In genomic region chr17:7894094-7894493, GRCm38 (mm10) we compare ENCODE assay signal across 20 mouse cellular contexts. TPM values are rescaled to one million over a fixed set of nuclear protein-coding genes. Genes with fewer than 3 reads are reported as not detected.
A peak's percentile ranks its signal among the peaks of the same experiment; 100 is the strongest.
DNase-seq lines count a peak whose midpoint lies in the region; TF ChIP-seq lines count a peak whose summit lies in the region.
"Had no signal": no experiment of that assay in that cellular context is flagged by ENCODE, and none has a peak within 500 bp of the region (broad histone marks: within the 10 kb centered on the region; RNA-seq: fewer than 3 reads in every experiment).

No protein-coding gene starts in this region.

- 79% methylated on average over 3 of the region's 3 CpGs for WGBS in heart, embryonic 10.5 days
- 78% methylated on average over 3 of the region's 3 CpGs for WGBS in heart, adult 2 months

- TF ChIP-seq POLR2A in heart, adult 2 months (IDR thresholded peaks at IDR 0.05; ENCODE audit: insufficient read depth, low read depth, low read length), result no peak

- peak; percentile 64 for DNase-seq in heart, embryonic 10.5 days (ENCODE audit: low spot score)
- no peak for DNase-seq in heart, adult 2 months
- DNase-seq in kidney, postnatal 10 days, result peak; percentile 1
- no peak for DNase-seq in kidney, postnatal 4 days
- DNase-seq in urinary bladder, postnatal 4 days (ENCODE audit: low spot score in 2 of 2), result no peak
- DNase-seq: adrenal gland, adult 8-10 months; adrenal gland, postnatal 14 days; adrenal gland, postnatal 36 days; cerebellum, adult 11-12 months; cerebellum, adult 2 months; cerebellum, adult 9-10 months; cerebellum, postnatal 10 days; cerebellum, postnatal 25 days; forebrain, postnatal 0 days had no signal

- peaks cover 3% of the 10 kb centered on the region; the same call in 1 of the 2 replicates for H3K27me3 ChIP-seq in heart, embryonic 10.5 days (ENCODE audit: insufficient read depth, poor library complexity, severe bottlenecking)
- H3K27me3 ChIP-seq in heart, adult 2 months (ENCODE audit: control insufficient read depth, insufficient read depth, low read length), result no peaks in the 10 kb centered on the region; the same call in 1 of the 2 replicates
- H3K27me3 ChIP-seq: embryonic facial prominence, embryonic 12.5 days; forebrain, embryonic 13.5 days; forebrain, embryonic 15.5 days; Patski had no signal

- H3K36me3 ChIP-seq in heart, embryonic 10.5 days, result no peaks in the 10 kb centered on the region
- no peaks in the 10 kb centered on the region for H3K36me3 ChIP-seq in heart, adult 2 months (ENCODE audit: control insufficient read depth, insufficient read depth, low read length)
- H3K36me3 ChIP-seq: embryonic facial prominence, embryonic 10.5 days; embryonic facial prominence, embryonic 12.5 days; forebrain, embryonic 15.5 days; G1E had no signal

- H3K27ac ChIP-seq in heart, embryonic 10.5 days, result no peak overlapping the region
- H3K27ac ChIP-seq in heart, adult 2 months, result no peak overlapping the region
- H3K27ac ChIP-seq: embryonic facial prominence, embryonic 10.5 days; embryonic facial prominence, embryonic 12.5 days; forebrain, embryonic 13.5 days; forebrain, embryonic 15.5 days had no signal

- no peak for TF ChIP-seq EP300 in heart, adult 2 months (IDR thresholded peaks at IDR 0.05; ENCODE audit: insufficient read depth, low read depth, low read length)

- no peaks in the 10 kb centered on the region for H3K79me2 ChIP-seq in heart, adult 2 months (replicated peaks; ENCODE audit: control insufficient read depth, insufficient read depth, low read length)

- intact Hi-C loops in heart, adult 2 months (cut with DNase I), result no loop called here

- no peaks in the 10 kb centered on the region for H3K4me1 ChIP-seq in heart, embryonic 10.5 days
- no peaks in the 10 kb centered on the region for H3K4me1 ChIP-seq in heart, adult 2 months (ENCODE audit: control insufficient read depth, insufficient read depth, low read length)
- H3K4me1 ChIP-seq: embryonic facial prominence, embryonic 10.5 days; embryonic facial prominence, embryonic 12.5 days; forebrain, embryonic 13.5 days had no signal

- H3K4me3 ChIP-seq in heart, embryonic 10.5 days, result no peak overlapping the region
- H3K4me3 ChIP-seq in heart, adult 2 months, result no peak overlapping the region
- H3K4me3 ChIP-seq: embryonic facial prominence, embryonic 10.5 days; embryonic facial prominence, embryonic 12.5 days; forebrain, embryonic 13.5 days; forebrain, embryonic 15.5 days had no signal

- H3K9me3 ChIP-seq in heart, embryonic 10.5 days, result no peaks in the 10 kb centered on the region
- H3K9me3 ChIP-seq: embryonic facial prominence, embryonic 10.5 days; embryonic facial prominence, embryonic 12.5 days; forebrain, embryonic 13.5 days; forebrain, embryonic 15.5 days; G1E had no signal

- H3K9ac ChIP-seq in heart, adult 2 months (ENCODE audit: low read depth, low read length), result no peak overlapping the region
- H3K9ac ChIP-seq: embryonic facial prominence, embryonic 12.5 days; forebrain, embryonic 13.5 days; forebrain, embryonic 15.5 days; forebrain, postnatal 0 days had no signal

- TF ChIP-seq CTCF in heart, adult 2 months (IDR thresholded peaks at IDR 0.05), result no peak

RNA-seq across cellular contexts. Expression of gene Tagap, which starts 31.7 kb away (rescaled TPM):
- polyA plus RNA-seq in heart, embryonic 10.5 days (2016; fragmentation: Nextera tagmentation; extraction: Ambion mirVana), result 0.11 and 0.35 TPM in 2 replicates
- 1 to 10 TPM; 2.9 to 3.0 TPM for total RNA-seq in heart, adult 2 months (2021)
- 0.94 and 1.3 TPM in 2 replicates for polyA plus RNA-seq in heart, adult 2 months (2012; rRNA removed)

RNA-seq across cellular contexts. Expression of gene Rsph3a, which starts 51.3 kb away (rescaled TPM):
- 47.9 and 56.7 TPM in 2 replicates for polyA plus RNA-seq in heart, embryonic 10.5 days (2016; fragmentation: Nextera tagmentation; extraction: Ambion mirVana)
- 10 to 100 TPM; 26.6 to 38.7 TPM for total RNA-seq in heart, adult 2 months (2021)
- polyA plus RNA-seq in heart, adult 2 months (2012; rRNA removed), result 33.5 and 58.5 TPM in 2 replicates

Comparison
In these comparisons a context has a peak if more than half of its experiments do, and no peak if none do; other contexts are left out.
1. DNase-seq: peak in heart, embryonic 10.5 days (single experiment) and kidney, postnatal 10 days (single experiment); none in heart, adult 2 months (0 of 2), kidney, postnatal 4 days (0 of 2) and urinary bladder, postnatal 4 days (0 of 2).